Mouse (Mus musculus) forebrain, postnatal 0 days (tissue): ENCODE measurements around the gene Ptprh. TPM values are rescaled to one million over a fixed set of nuclear protein-coding genes. Genes with fewer than 3 reads are reported as not detected.

ENCODE experiments used
- ATAC-seq: fragments of 200-750 bp; cut with Nextera tagmentation; 2 replicates; pipeline ENCODE4 v1.8.0; 2017; ENCODE audit warnings: mild to moderate bottlenecking, moderate library complexity
- DNase-seq: peaks from one replicate; pipeline ENCODE4 v3.0.0-alpha.2; 2015
- H3K27ac ChIP-seq: fragments of 300-500 bp; sonication (generic); 2 replicates; pipeline ENCODE4 v1.5.1; 2014; ENCODE audit warnings: low read depth, mild to moderate bottlenecking, antibody characterized with exemption, low read length, moderate library complexity, mixed read lengths
- H3K27me3 ChIP-seq: fragments of 300-500 bp; sonication (generic); 2 replicates; pipeline ENCODE4 v1.6.1; 2014; ENCODE audit warnings: mild to moderate bottlenecking, low read length, mixed read lengths; ENCODE audit not compliant: insufficient read depth
- H3K36me3 ChIP-seq: fragments of 300-500 bp; sonication (generic); 2 replicates; pipeline ENCODE4 v1.6.1; 2014; ENCODE audit warnings: mild to moderate bottlenecking, moderate library complexity; ENCODE audit not compliant: insufficient read depth
- H3K4me1 ChIP-seq: fragments of 300-500 bp; sonication (generic); 2 replicates; pipeline ENCODE4 v1.6.1; 2014; ENCODE audit warnings: antibody characterized with exemption; ENCODE audit not compliant: insufficient read depth
- H3K4me2 ChIP-seq: fragments of 300-500 bp; sonication (generic); 2 replicates; pipeline ENCODE4 v1.6.1; 2014; ENCODE audit warnings: low read depth, mild to moderate bottlenecking, moderate library complexity
- H3K4me3 ChIP-seq: fragments of 300-500 bp; sonication (generic); 2 replicates; pipeline ENCODE4 v1.5.1; 2014; ENCODE audit warnings: low read depth, low read length, mixed read lengths
- H3K9ac ChIP-seq: fragments of 300-500 bp; sonication (generic); 2 replicates; pipeline ENCODE4 v1.6.1; 2014; ENCODE audit warnings: mild to moderate bottlenecking
- H3K9me3 ChIP-seq: fragments of 300-500 bp; sonication (generic); 2 replicates; pipeline ENCODE4 v1.6.1; 2016; ENCODE audit warnings: low read length
- CTCF ChIP-seq: sonication (generic); IDR thresholded peaks from 2 replicates; pipeline ENCODE4 v1.5.1; 2016; ENCODE audit warnings: antibody characterized with exemption, control low read depth, low read depth
- WGBS: fragments of 180-500 bp; shearing (Covaris S2); extraction: QIAGEN DNeasy Blood & Tissue Kit; methylation state at CpG from one replicate; pipeline ENCODE4 v1.1.7; 2014; 5-methylcytosine and 5-hydroxymethylcytosine counted together
- polyA plus RNA-seq: library from polyadenylated mRNA; unstranded; fragments of >200 nt; fragmentation: Nextera tagmentation; extraction: Ambion mirVana; gene quantifications from 2 replicates; pipeline ENCODE4 v1.2.1, GENCODE M21; 2015
- total RNA-seq: library from RNA; depleted of rRNA; stranded (reverse); fragments of >200 nt; gene quantifications from 2 replicates; pipeline ENCODE4 v1.2.3, GENCODE M21; 2014

Gene Ptprh
- total and polyA plus RNA-seq, 2 experiments from 2014 or later = 1.1 to 2.9 TPM

DNA sequence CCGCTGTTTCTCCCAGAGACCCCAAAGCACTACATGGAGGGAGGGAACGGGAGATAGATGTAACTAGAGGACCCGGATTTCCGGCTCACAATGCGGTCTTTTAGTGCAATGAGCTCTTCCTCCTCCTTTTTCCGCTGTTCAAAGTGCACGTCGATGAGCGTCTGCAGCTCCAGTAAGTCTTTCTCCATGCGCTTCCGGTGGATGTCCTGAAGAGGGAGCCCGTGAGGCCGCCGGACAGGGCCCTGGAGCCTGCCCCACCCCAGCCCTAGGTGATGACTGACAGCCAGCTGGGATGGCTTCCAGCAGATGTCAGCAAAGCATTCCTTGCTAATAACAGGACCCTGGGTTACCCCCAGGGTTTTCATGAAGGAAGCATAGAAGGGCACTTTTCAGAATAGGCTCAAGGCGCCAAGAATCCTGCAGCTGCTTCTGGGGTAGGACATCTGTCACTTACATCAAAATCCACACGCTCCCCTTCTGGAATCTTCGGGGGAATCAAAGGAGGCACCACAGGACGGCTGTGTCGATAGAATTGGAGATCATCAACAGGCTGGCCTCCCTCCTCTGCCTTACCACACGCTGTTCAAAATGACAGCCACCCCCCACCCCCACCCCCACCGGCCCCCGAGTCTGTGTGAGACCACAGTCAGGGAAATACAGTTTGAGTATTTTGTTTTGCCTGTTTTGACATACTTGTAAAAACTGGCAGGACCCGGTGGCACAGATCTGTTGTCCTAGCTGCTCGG, 93.8 kb downstream of the Ptprh start:
- no peaks in the 10 kb centered on the region for H3K36me3 ChIP-seq
- H3K4me1 ChIP-seq = no peaks in the 10 kb centered on the region
- peak; percentile 69 for TF ChIP-seq CTCF
- no peaks in the 10 kb centered on the region for H3K9me3 ChIP-seq
- ATAC-seq (peak; percentile 83), DNase-seq (peak; percentile 65)
- H3K9ac ChIP-seq = no peak overlapping the region
- no peak overlapping the region for H3K27ac ChIP-seq
- H3K4me3 ChIP-seq = no peak overlapping the region
- H3K27me3 ChIP-seq = no peaks in the 10 kb centered on the region
- H3K4me2 ChIP-seq = no peak overlapping the region
- WGBS = 12% methylated on average over 24 of the region's 24 CpGs

DNA sequence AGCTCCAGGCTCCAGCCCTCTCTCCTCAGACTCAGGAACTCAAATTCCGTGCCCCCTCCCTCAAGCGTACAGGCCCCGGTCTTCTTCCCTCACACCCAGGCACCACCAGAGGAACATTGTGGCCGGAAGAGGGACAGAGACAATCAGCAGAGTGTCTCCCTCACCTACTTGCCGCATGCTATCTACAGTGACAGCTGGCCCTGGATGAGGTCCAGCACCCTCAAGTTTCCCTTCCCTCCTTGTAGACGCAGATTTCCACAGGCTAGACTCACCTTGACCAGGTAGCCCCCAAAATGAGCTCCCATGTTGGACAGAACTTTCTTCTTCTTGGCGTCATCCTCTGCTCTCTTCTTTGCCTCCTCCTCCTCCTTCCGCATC, 95.1 kb downstream of the Ptprh start:
- Histone ChIP-seq H3K4me1 (no peaks in the 10 kb centered on the region), H3K9me3 (no peaks in the 10 kb centered on the region), H3K27ac (no peak overlapping the region), H3K4me3 (no peak overlapping the region), H3K9ac (no peak overlapping the region), H3K4me2 (no peak overlapping the region), H3K36me3 (no peaks in the 10 kb centered on the region), H3K27me3 (no peaks in the 10 kb centered on the region)
- ATAC-seq = no peak
- 90% methylated on average over 8 of the region's 8 CpGs for WGBS
- no peak for DNase-seq
- no peak for TF ChIP-seq CTCF

DNA sequence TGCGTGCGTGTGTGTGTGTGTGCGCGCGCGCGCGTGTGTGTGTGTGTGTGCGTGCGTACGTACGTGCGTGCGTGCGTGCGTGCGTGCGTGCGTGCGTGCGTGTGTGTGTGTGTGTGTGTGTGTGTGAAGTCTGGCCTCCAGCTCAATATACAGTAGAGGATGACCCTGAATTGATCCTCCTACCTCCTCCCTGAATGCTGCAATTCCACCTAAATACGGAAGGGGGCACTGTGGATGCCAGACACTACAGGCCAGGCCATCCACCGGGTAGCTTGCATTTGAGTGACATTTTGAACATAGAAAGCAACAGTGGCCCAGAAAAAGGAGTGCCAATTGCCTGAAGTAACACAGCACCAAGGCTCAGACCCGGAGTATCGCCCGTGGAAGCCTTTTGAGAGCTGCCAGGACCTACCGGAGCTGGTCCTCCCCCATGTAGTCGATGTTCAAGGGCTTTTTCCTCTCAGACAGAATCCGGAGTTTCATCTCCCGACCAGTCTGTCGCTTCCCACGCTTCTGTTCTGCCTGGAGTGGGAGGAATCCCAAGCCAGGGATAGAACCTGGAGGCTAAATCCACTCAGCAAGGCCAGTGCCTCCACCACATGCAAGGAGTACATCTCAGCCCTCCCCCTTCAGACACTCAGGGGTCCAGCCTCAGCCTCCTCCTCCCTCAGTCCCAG, 95.6 kb downstream of the Ptprh start:
- Histone ChIP-seq H3K27ac (no peak overlapping the region), H3K9ac (no peak overlapping the region), H3K27me3 (no peaks in the 10 kb centered on the region), H3K4me2 (no peak overlapping the region), H3K9me3 (no peaks in the 10 kb centered on the region), H3K36me3 (no peaks in the 10 kb centered on the region), H3K4me1 (no peaks in the 10 kb centered on the region), H3K4me3 (no peak overlapping the region)
- 78% methylated on average over 20 of the region's 32 CpGs for WGBS
- TF ChIP-seq CTCF = peak; percentile 47
- DNase-seq (no peak), ATAC-seq (no peak)

DNA sequence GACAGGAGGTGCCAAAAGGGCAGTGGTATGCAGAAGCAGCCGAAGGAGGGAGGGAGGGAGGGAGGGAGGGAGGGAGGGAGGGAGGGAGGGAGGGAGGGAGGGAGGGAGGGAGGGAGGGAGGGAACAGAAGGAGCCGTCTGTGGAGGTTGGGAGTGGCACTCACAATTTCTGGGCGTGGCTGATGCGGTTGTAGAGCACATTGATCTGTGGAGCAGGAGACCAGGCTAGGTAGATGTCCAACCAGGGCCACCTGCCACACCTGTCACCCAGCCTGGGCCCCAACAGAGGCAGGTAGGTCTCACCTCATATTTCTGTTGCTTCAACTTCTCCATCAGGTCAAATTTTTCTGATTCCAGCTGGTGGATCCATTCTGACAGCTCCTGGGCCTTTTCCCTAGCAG, 96.6 kb downstream of the Ptprh start:
- H3K4me3 ChIP-seq = no peak overlapping the region
- DNase-seq (no peak), ATAC-seq (no peak)
- H3K9me3 ChIP-seq = no peaks in the 10 kb centered on the region
- H3K4me1 ChIP-seq = no peaks in the 10 kb centered on the region
- H3K4me2 ChIP-seq = no peak overlapping the region
- H3K36me3 ChIP-seq = no peaks in the 10 kb centered on the region
- no peak overlapping the region for H3K27ac ChIP-seq
- H3K9ac ChIP-seq = no peak overlapping the region
- no peak for TF ChIP-seq CTCF
- no peaks in the 10 kb centered on the region for H3K27me3 ChIP-seq
- WGBS = 65% methylated on average over 3 of the region's 4 CpGs

DNA sequence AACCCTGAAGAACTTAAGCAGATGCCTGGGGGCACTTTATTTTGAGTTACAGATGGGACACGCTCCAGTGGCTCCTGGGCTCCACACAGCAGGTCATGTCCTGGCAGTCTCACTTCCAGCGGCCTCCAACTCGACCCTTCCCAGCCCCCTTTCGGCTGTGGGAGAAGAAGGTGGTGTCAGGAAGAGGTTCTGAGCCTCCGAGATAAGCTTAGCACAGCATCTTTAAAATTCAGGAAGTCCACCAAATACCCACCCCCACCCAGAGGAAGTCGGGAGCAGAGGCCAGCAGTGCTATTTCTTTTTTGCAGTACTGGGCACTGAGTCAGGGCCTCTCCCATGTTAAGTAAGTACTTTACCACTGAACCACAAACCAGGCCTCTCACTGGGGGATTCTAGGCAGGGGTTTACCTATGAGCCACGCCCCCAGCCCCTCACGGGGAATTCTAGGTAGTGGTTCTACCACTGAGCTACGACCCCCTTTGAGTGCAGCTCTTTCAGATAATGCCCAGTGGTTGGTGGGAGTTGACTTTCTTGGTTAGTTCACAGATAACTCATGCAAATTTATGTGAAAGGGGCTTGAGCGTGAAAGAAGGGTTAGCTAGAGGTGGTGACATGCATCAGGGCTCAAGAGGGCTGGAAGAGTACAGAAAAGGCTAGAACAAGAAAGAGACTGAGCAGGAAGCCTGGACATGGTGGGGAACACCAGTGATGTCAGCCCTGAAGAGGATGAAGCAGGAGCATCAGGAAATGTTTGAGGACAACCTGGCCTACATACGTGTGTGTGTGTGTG, 99.0 kb downstream of the Ptprh start:
- no peaks in the 10 kb centered on the region for H3K36me3 ChIP-seq
- H3K4me1 ChIP-seq = peaks cover 6% of the 10 kb centered on the region; the same call in 1 of the 2 replicates
- no peak overlapping the region for H3K4me3 ChIP-seq
- DNase-seq = no peak
- no peak overlapping the region for H3K27ac ChIP-seq
- no peak for ATAC-seq
- WGBS = 67% methylated on average over 11 of the region's 11 CpGs
- no peak for TF ChIP-seq CTCF
- H3K27me3 ChIP-seq = no peaks in the 10 kb centered on the region
- H3K9me3 ChIP-seq = no peaks in the 10 kb centered on the region
- H3K9ac ChIP-seq = no peak overlapping the region
- H3K4me2 ChIP-seq = no peak overlapping the region

DNA sequence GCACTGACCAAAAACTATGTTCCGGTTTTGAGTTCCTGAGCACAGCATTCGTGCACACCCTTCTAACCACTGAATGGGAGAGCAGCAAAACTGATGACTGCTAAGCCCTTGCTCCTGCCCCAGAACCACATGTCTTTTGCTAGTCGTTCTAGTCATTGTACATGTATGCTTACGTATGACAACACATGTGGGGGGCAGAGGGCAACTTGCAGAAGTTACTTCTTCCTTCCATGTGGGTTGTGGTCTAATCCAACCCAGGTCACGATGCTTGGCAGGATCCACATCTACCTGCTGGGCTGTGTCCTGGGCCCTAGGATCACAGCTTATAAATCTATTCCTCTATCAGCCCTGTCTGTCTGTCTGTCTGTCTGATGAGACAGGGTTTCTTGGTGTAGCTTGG, 100.0 kb downstream of the Ptprh start:
- Histone ChIP-seq H3K27ac (no peak overlapping the region), H3K27me3 (no peaks in the 10 kb centered on the region), H3K4me2 (no peak overlapping the region), H3K4me3 (no peak overlapping the region), H3K36me3 (no peaks in the 10 kb centered on the region), H3K9me3 (no peaks in the 10 kb centered on the region), H3K9ac (no peak overlapping the region), H3K4me1 (peaks cover 12% of the 10 kb centered on the region; the same call in 1 of the 2 replicates)
- TF ChIP-seq CTCF = no peak
- ATAC-seq (no peak), DNase-seq (no peak)
- WGBS = 84% methylated on average over 5 of the region's 5 CpGs

DNA sequence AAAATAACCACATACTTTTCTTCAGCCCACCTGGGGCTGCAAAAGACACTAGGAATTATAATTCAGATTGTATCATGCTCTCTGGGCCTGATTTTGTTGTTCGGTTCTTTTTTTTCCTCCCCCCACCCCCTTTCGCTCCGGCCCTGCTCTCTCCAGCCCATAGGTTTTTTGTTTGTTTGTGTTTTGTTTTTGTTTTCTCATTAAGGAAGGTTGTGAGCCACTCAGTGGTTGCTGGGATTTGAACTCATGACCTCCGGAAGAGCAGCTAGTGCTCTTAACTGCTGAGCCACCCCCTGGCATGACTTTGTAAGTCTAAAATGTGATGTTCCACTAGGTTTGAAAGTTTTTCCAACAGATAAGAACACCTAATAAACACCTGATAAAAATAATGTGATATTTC, 100.7 kb downstream of the Ptprh start:
- H3K27me3 ChIP-seq = no peaks in the 10 kb centered on the region
- DNase-seq = no peak
- H3K9ac ChIP-seq = no peak overlapping the region
- ATAC-seq = no peak
- no peaks in the 10 kb centered on the region for H3K9me3 ChIP-seq
- H3K4me2 ChIP-seq = no peak overlapping the region
- H3K4me3 ChIP-seq = no peak overlapping the region
- peaks cover 19% of the 10 kb centered on the region; the same call in 1 of the 2 replicates for H3K4me1 ChIP-seq
- no peak overlapping the region for H3K27ac ChIP-seq
- no peaks in the 10 kb centered on the region for H3K36me3 ChIP-seq
- WGBS = 78% methylated on average over 4 of the region's 4 CpGs
- no peak for TF ChIP-seq CTCF
